Mouse (Mus musculus) small intestine, adult 2 months (tissue): Measurements from ENCODE around the gene Mrrf.
"Not testable (repeated sequence)": the region's sequence is repeated elsewhere in the genome, so short reads cannot be mapped to it uniquely, and the experiment has no call there.

Experiments used
- CTCF ChIP-seq: fragments of 200-500 bp; IDR thresholded peaks from 2 replicates; pipeline ENCODE4 v1.5.1; 2012; ENCODE audit warnings: low read depth, mild to moderate bottlenecking, control low read depth, inconsistent platforms, low read length, moderate library complexity, mixed read lengths; ENCODE audit not compliant: insufficient replicate concordance, insufficient read length; ENCODE audit errors: extremely low read depth
- POLR2A ChIP-seq: fragments of 200-500 bp; IDR thresholded peaks from 2 replicates; pipeline ENCODE4 v1.6.1; 2012; ENCODE audit warnings: low read depth, mild to moderate bottlenecking, control low read depth, inconsistent platforms, low read length, moderate library complexity

DNA sequence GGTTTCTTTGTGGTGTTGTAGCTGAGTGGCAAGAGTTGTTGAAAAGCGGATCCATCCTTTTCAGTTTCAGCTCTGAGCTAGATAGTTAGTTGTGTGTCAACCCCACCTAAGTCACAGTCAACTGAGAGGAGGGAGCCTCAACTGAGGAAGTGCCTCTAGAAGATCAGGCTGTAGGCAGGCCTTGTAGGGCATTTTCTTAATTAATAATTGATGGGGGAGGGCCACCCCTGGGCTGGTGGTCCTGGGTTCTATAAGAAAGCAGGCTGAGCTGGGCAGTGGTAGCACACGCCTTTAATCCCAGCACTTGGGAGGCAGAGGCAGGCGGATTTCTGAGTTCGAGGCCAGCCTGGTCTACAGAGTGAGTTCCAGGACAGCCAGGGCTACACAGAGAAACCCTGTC lies 16.2 kb downstream of the Mrrf start:
- not testable (repeated sequence) for TF ChIP-seq POLR2A, CTCF
